Mouse (Mus musculus): ENCODE measurements around the gene Evx2. TPM values are rescaled to one million over a fixed set of nuclear protein-coding genes. Genes with fewer than 3 reads are reported as not detected.

The Evx2 gene
- polyA plus RNA-seq, 1 experiment from 2014 or later = 0.69 TPM

DNA sequence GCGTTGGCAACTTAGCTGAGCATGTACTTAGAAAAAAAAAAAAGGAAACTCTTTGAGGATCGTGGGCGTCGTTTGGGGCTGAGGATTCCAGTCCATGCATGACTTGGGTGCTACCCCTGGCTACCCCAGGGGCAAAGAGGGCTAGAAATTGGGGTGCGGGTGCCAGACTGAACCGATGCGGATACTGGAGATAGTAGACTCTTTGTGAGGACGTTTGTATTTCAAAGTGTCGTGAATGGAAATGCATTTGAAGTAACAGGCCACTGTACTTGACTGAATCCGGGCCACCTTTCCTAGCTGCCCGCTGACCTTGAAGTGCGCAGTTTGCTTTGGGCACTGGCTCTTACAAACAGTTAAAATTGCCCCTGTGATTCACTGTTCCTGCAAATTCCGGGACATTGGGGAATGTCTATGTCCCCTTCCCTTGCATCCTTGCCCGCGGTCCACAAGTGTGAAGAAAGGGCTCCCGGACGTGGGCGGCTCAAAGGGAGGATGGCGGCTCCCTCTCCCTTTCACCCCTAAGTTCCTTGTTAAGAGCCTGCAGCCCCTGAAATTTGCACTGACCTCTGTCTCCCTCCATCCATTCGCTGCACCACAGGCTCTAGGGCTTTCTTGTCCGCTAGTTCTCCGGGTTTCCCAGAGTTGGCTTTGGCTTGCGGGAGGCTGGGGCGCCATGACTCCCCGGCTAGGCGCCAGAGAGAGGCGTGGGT lies 27.8 kb upstream of the Evx2 start:
- peaks cover 92% of the 10 kb centered on the region for H3K27me3 ChIP-seq (ENCODE audit: control insufficient read depth, insufficient read depth, low read length)
- peak overlapping the region; percentile 11; the same call in 1 of the 2 replicates for H3K27ac ChIP-seq (ENCODE audit: low read depth, low read length)
- no peaks in the 10 kb centered on the region for H3K36me3 ChIP-seq (ENCODE audit: control insufficient read depth, insufficient read depth, low read length)
- 0 out of 2 replicates have a peak, but pooled peaks cover 3% of the 10 kb centered on the region for H3K4me1 ChIP-seq (ENCODE audit: control insufficient read depth, insufficient read depth, low read length)
- peak overlapping the region; percentile 35 for H3K4me3 ChIP-seq (ENCODE audit: low read depth, low read length)
- H3K4me2 ChIP-seq (ENCODE audit: low read depth) = peak overlapping the region; percentile 38
- H3K9ac ChIP-seq (ENCODE audit: low read length) = peak overlapping the region; percentile 60
- ATAC-seq (ENCODE audit: insufficient read depth, low FRiP score, low TSS enrichment) = no peak
- H3K9me3 ChIP-seq (ENCODE audit: control insufficient read depth, low read length) = no peaks in the 10 kb centered on the region
- DNase-seq (ENCODE audit: low spot score) = peak; percentile 52
- under 1% methylated on average over 27 of the region's 27 CpGs for WGBS

DNA sequence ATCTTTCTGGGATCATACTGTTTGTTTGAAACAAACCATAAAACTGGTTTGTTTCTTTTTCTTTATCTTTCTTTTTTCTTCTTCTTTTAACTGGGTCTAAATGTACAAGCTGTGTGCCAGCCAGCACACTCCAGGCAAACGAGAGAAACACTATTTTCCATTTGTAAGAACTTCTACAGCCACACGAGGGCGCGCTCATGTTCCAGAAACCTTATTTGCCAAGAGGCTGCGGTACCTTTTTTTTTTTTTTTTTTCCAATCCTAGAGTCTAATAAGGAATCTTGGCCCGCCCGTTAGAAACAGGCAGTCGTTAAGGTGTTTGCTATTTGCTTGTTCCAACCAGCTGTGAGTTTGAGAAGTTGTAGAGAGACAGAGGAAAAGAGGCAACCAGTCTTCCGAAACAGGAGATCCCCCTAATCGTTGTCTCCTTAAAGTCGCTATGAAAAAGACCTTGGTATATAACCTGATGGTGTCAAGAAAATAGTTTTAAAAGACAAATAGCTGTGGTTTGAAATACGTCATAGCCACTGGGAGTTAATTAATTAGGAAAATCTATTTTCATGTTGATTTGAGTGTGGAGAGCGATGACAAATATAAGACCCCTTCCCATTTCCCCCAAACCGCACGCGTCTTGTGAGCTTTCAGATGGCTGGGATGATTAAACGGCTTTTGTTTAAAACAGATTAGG lies 27.1 kb upstream of the Evx2 start:
- 4% methylated on average over 17 of the region's 17 CpGs for WGBS
- Histone ChIP-seq H3K27me3 (ENCODE audit: control insufficient read depth, insufficient read depth, low read length) (peaks cover 93% of the 10 kb centered on the region), H3K9me3 (ENCODE audit: control insufficient read depth, low read length) (no peaks in the 10 kb centered on the region), H3K9ac (ENCODE audit: low read length) (peak overlapping the region; percentile 60), H3K27ac (ENCODE audit: low read depth, low read length) (no peak overlapping the region), H3K4me3 (ENCODE audit: low read depth, low read length) (peak overlapping the region; percentile 35), H3K4me2 (ENCODE audit: low read depth) (peak overlapping the region; percentile 38), H3K36me3 (ENCODE audit: control insufficient read depth, insufficient read depth, low read length) (no peaks in the 10 kb centered on the region), H3K4me1 (ENCODE audit: control insufficient read depth, insufficient read depth, low read length) (no peaks in the 10 kb centered on the region)
- DNase-seq (ENCODE audit: low spot score) = peak; percentile 84
- no peak for ATAC-seq (ENCODE audit: insufficient read depth, low FRiP score, low TSS enrichment)

DNA sequence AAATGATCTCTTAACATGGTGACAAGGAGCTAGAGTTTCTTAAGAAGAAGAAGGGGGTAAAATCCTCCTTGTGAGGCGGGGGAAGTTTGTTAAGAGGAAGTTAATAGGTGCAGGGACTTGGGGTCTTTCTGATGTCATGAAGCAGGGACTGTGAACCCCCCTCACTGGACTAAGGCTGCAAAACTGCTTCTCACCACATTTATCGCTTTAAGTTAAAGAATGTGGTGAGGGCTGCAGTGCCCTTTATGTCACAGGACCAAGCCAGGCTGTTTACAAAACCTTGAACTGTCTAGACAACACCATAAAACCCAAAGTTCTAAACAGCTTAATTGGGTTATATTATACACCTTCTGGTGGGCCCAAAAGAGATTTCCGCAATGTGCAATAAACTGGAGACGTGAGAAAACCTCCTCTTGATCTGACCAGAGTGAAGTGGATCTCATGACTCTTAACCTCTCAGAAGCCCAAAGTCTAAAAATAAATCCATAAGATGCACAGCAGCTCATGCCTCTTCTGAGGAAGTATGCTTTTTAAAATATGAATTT lies 25.8 kb upstream of the Evx2 start:
- ATAC-seq (ENCODE audit: insufficient read depth, low FRiP score, low TSS enrichment) (no peak), DNase-seq (ENCODE audit: low spot score) (no peak)
- Histone ChIP-seq H3K4me1 (ENCODE audit: control insufficient read depth, insufficient read depth, low read length) (no peaks in the 10 kb centered on the region), H3K9me3 (ENCODE audit: control insufficient read depth, low read length) (no peaks in the 10 kb centered on the region), H3K9ac (ENCODE audit: low read length) (no peak overlapping the region), H3K27ac (ENCODE audit: low read depth, low read length) (no peak overlapping the region), H3K27me3 (ENCODE audit: control insufficient read depth, insufficient read depth, low read length) (peaks cover 98% of the 10 kb centered on the region), H3K4me3 (ENCODE audit: low read depth, low read length) (no peak overlapping the region), H3K4me2 (ENCODE audit: low read depth) (peak overlapping the region; percentile 28), H3K36me3 (ENCODE audit: control insufficient read depth, insufficient read depth, low read length) (no peaks in the 10 kb centered on the region)
- WGBS = 8% methylated on average over 4 of the region's 4 CpGs

DNA sequence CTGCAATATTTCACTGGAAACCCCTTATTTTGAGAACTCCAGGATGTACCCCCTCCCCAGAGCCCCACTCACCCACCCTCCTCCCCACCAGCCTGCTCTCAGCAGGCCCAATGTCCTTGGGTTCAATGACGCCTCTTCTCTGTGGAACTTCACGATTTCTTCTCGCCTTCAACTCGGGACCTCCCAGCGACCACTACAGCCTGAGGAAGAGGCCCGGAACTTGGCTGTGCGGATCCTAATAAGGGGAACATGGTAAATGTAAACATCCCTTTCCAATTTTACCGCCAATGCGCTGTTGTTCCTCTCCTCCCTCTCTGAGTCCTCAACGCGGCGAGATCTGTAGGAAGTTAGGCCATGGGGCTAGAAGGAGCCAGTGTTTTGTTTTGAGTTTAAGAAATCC lies 24.7 kb upstream of the Evx2 start:
- Histone ChIP-seq H3K4me3 (ENCODE audit: low read depth, low read length) (peak overlapping the region; percentile 41), H3K9me3 (ENCODE audit: control insufficient read depth, low read length) (no peaks in the 10 kb centered on the region), H3K27ac (ENCODE audit: low read depth, low read length) (no peak overlapping the region), H3K9ac (ENCODE audit: low read length) (peak overlapping the region; percentile 42), H3K27me3 (ENCODE audit: control insufficient read depth, insufficient read depth, low read length) (peaks cover 98% of the 10 kb centered on the region), H3K4me1 (ENCODE audit: control insufficient read depth, insufficient read depth, low read length) (no peaks in the 10 kb centered on the region), H3K4me2 (ENCODE audit: low read depth) (peak overlapping the region; percentile 28), H3K36me3 (ENCODE audit: control insufficient read depth, insufficient read depth, low read length) (no peaks in the 10 kb centered on the region)
- peak; percentile 33 for DNase-seq (ENCODE audit: low spot score)
- 0% methylated on average over 12 of the region's 12 CpGs for WGBS
- ATAC-seq (ENCODE audit: insufficient read depth, low FRiP score, low TSS enrichment) = no peak

DNA sequence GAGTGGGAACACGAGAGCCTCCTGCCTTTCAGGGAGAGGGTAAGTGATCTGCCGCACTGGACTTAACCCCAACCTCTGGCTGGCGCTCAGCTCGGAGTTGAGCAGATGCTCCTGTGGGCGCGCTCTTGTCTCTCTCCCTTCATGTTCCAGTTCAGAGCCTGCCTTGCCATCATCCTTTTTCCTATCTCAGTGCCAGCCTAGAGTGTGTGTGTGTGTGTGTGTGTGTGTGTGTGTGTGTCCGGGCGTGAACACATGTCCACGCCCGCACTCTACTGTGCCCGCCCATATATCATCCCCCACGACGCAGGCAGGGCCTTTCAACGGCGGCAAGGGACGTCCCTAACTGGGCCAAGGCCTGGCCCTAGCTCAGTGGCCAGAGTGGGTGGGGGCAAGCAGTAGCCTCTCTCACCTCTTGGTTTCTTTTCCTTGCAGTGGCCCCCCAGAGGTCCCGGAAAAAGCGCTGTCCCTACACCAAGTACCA lies 24.2 kb upstream of the Evx2 start:
- H3K4me1 ChIP-seq (ENCODE audit: control insufficient read depth, insufficient read depth, low read length) = no peaks in the 10 kb centered on the region
- H3K27me3 ChIP-seq (ENCODE audit: control insufficient read depth, insufficient read depth, low read length) = peaks cover 98% of the 10 kb centered on the region
- H3K36me3 ChIP-seq (ENCODE audit: control insufficient read depth, insufficient read depth, low read length) = no peaks in the 10 kb centered on the region
- 0 out of 2 replicates have a peak overlapping the region, but pooled peaks have one; percentile 10 for H3K27ac ChIP-seq (ENCODE audit: low read depth, low read length)
- H3K4me2 ChIP-seq (ENCODE audit: low read depth) = peak overlapping the region; percentile 32
- under 1% methylated on average over 18 of the region's 18 CpGs for WGBS
- no peak; the same call in 1 of the 2 replicates for ATAC-seq (ENCODE audit: insufficient read depth, low FRiP score, low TSS enrichment)
- H3K9me3 ChIP-seq (ENCODE audit: control insufficient read depth, low read length) = no peaks in the 10 kb centered on the region
- DNase-seq (ENCODE audit: low spot score) = peak; percentile 48
- peak overlapping the region; percentile 29; the same call in 1 of the 2 replicates for H3K9ac ChIP-seq (ENCODE audit: low read length)
- H3K4me3 ChIP-seq (ENCODE audit: low read depth, low read length) = peak overlapping the region; percentile 41

DNA sequence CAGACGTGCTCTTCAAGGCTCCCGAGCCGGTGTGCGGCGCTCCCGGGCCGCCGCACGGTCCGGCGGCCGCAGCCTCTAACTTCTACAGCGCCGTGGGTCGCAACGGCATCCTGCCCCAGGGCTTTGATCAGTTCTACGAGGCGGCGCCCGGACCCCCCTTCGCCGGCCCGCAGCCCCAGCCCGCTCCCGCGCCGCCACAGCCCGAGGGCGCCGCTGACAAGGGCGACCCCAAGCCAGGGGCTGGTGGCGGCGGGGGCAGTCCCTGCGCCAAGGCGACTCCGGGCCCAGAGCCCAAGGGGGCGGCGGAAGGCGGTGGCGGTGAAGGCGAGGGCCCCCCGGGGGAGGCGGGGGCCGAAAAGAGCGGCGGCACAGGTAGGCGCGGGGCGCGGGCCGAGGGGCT lies 23.4 kb upstream of the Evx2 start:
- Histone ChIP-seq H3K4me2 (ENCODE audit: low read depth) (peak overlapping the region; percentile 32), H3K27ac (ENCODE audit: low read depth, low read length) (0 out of 2 replicates have a peak overlapping the region, but pooled peaks have one; percentile 39), H3K9ac (ENCODE audit: low read length) (peak overlapping the region; percentile 70), H3K9me3 (ENCODE audit: control insufficient read depth, low read length) (no peaks in the 10 kb centered on the region), H3K4me1 (ENCODE audit: control insufficient read depth, insufficient read depth, low read length) (no peaks in the 10 kb centered on the region), H3K36me3 (ENCODE audit: control insufficient read depth, insufficient read depth, low read length) (no peaks in the 10 kb centered on the region), H3K27me3 (ENCODE audit: control insufficient read depth, insufficient read depth, low read length) (peaks cover 98% of the 10 kb centered on the region), H3K4me3 (ENCODE audit: low read depth, low read length) (peak overlapping the region; percentile 41)
- DNase-seq (ENCODE audit: low spot score) (peak; percentile 29), ATAC-seq (ENCODE audit: insufficient read depth, low FRiP score, low TSS enrichment) (no peak)
- under 1% methylated on average over 29 of the region's 51 CpGs for WGBS

DNA sequence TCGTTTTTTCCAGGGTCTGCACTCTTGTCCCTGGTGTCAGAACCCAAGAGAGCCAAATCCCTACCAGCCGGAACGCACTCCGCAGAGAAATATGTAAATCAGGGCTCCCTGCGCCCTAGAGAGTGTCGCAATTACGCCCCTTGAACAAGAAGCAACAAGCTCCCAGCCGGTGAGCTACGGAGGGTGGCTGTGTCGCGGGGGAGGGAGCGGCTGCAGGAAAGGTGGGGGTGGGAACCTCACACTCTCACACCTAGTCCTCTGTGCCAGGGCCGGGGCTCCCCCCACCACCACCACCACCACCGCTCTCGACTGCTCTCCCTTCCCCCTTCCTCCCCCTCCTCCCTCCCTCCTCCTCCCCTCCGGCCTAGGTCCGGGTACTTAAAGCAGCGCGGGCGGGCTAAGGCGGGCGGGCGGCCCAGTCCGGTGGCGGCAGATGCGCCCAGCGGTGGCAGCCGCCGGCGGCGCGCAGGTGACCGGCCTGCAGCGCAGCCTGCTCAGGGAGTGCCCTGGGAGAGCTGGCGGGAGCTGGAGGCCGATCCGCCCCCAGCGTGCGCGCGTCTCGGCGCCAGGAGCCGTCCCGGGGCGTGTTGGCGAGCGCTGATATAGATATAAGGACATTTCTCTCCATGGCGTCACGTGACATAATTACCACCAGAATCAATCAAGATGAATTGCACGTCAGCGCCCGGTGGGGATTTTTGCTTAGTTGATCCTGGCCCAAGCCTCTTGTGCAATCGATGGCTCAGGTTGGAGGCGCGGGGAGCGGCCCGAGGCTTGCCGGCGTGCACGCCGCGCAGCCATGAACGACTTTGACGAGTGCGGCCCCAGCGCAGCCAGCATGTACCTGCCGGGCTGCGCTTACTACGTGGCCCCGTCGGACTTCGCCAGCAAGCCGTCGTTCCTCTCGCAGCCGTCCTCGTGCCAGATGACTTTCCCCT lies 22.5 kb upstream of the Evx2 start:
- DNase-seq (ENCODE audit: low spot score) (peak; percentile 58), ATAC-seq (ENCODE audit: insufficient read depth, low FRiP score, low TSS enrichment) (peak; percentile 28; the same call in 1 of the 2 replicates)

More for the DNA sequence above, 22.5 kb upstream of the Evx2 start:
- peak overlapping the region; percentile 32 for H3K4me2 ChIP-seq (ENCODE audit: low read depth)
- peak overlapping the region; percentile 70 for H3K9ac ChIP-seq (ENCODE audit: low read length)
- no peaks in the 10 kb centered on the region for H3K36me3 ChIP-seq (ENCODE audit: control insufficient read depth, insufficient read depth, low read length)
- H3K4me3 ChIP-seq (ENCODE audit: low read depth, low read length) = peak overlapping the region; percentile 41
- WGBS = under 1% methylated on average over 73 of the region's 78 CpGs
- H3K9me3 ChIP-seq (ENCODE audit: control insufficient read depth, low read length) = no peaks in the 10 kb centered on the region
- peaks cover 98% of the 10 kb centered on the region for H3K27me3 ChIP-seq (ENCODE audit: control insufficient read depth, insufficient read depth, low read length)
- no peaks in the 10 kb centered on the region for H3K4me1 ChIP-seq (ENCODE audit: control insufficient read depth, insufficient read depth, low read length)
- H3K27ac ChIP-seq (ENCODE audit: low read depth, low read length) = 0 out of 2 replicates have a peak overlapping the region, but pooled peaks have one; percentile 39
